Mouse (Mus musculus) kidney, adult 2 months (tissue): ENCODE measurements around the gene Tnni1. TPM values are rescaled to one million over a fixed set of nuclear protein-coding genes. Genes with fewer than 3 reads are reported as not detected.

Experiments used
- DNase-seq: peaks from one replicate; pipeline ENCODE4 v3.0.0; 2021
- H3K27ac ChIP-seq: fragments of 200-500 bp; 2 replicates; pipeline ENCODE4 v1.5.1; 2012; ENCODE audit warnings: low read depth, low read length, control low read depth, inconsistent platforms; ENCODE audit not compliant: insufficient read depth
- H3K27me3 ChIP-seq: fragments of 200-500 bp; replicated peaks from 2 replicates; pipeline ENCODE4 v1.6.1; 2012; ENCODE audit warnings: mild to moderate bottlenecking, moderate library complexity, low read length, inconsistent platforms; ENCODE audit not compliant: control insufficient read depth, insufficient read depth
- H3K36me3 ChIP-seq: fragments of 200-500 bp; 2 replicates; pipeline ENCODE4 v1.6.1; 2012; ENCODE audit warnings: mild to moderate bottlenecking, moderate library complexity, low read length, inconsistent platforms; ENCODE audit not compliant: control insufficient read depth, insufficient read depth
- H3K4me1 ChIP-seq: fragments of 200-500 bp; 2 replicates; pipeline ENCODE4 v1.6.1; 2011; ENCODE audit warnings: low read length; ENCODE audit not compliant: control insufficient read depth, insufficient read depth
- H3K4me3 ChIP-seq: fragments of 200-500 bp; 2 replicates; pipeline ENCODE4 v1.5.1; 2011; ENCODE audit warnings: mild to moderate bottlenecking, low read depth, low read length, control low read depth; ENCODE audit not compliant: insufficient read depth
- CTCF ChIP-seq: fragments of 200-500 bp; conservative IDR thresholded peaks from 2 replicates; pipeline ENCODE4 v1.5.1; 2011; ENCODE audit warnings: low read depth, mild to moderate bottlenecking, control low read depth, low read length, moderate library complexity, mixed read lengths; ENCODE audit not compliant: insufficient read depth, insufficient read length
- POLR2A ChIP-seq: fragments of 200-500 bp; IDR thresholded peaks from one replicate; pipeline ENCODE4 v1.6.1; 2011; ENCODE audit warnings: low read depth, low read length, control low read depth
- WGBS: fragments of 180-500 bp; shearing (Covaris S2); methylation state at CpG from one replicate; pipeline ENCODE4 v1.1.7; 2018; 5-methylcytosine and 5-hydroxymethylcytosine counted together
- polyA plus RNA-seq: library from polyadenylated mRNA; depleted of rRNA; stranded (reverse); fragments of >200 nt; gene quantifications from 2 replicates; pipeline ENCODE4 v1.2.3, GENCODE M21; 2012

The Tnni1 gene
- polyA plus RNA-seq, 1 experiment, result 5.8 TPM

DNA sequence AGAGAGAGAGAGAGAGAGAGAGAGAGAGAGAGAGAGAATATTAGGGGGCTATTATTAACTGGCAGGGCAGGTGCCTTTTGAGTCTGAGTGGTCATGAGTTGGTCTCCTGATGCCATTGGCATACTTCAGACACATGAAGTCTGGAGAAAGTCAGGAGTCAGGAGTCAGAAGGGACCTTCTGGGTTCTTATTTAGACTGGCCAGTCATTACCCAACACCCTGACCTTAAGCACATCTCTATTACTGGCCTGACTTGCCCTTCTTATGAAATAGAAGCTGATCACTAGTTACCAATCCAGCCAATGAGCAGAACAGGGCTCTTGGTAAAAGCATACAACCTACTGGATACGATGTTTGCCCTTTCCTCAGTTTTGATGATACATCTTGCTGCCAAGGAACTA, 2.2 kb upstream of the Tnni1 start:
- TF ChIP-seq CTCF (no peak), POLR2A (no peak)
- no peak for DNase-seq
- Histone ChIP-seq H3K27me3 (no peaks in the 10 kb centered on the region), H3K4me1 (no peaks in the 10 kb centered on the region), H3K36me3 (no peaks in the 10 kb centered on the region), H3K4me3 (no peak overlapping the region), H3K27ac (no peak overlapping the region)
- 100% methylated on average over 1 of the region's 1 CpGs for WGBS

DNA sequence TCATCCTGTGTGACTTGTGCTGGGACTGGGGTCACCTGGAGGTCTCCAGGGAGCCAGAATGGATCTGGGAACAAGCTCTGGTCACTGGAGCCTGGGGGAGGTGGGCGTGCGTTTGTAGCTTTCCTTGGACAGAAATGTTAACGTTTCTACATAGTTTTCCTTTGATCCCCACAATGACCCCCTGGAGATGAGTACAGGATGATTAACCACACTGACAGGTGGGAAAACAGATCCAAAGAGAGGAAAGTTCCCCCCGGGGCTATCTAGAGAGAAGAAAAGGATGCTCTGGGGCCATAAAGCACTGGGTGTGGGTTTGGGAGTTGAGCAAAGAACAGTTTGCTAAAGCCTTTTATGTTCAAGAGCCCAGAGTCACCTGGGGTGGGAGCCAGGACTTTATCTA, 1.4 kb downstream of the Tnni1 start:
- WGBS, result 53% methylated on average over 4 of the region's 4 CpGs
- Histone ChIP-seq H3K4me3 (no peak overlapping the region), H3K27ac (no peak overlapping the region), H3K36me3 (no peaks in the 10 kb centered on the region), H3K4me1 (no peaks in the 10 kb centered on the region), H3K27me3 (no peaks in the 10 kb centered on the region)
- DNase-seq, result no peak
- TF ChIP-seq POLR2A (no peak), CTCF (no peak)

DNA sequence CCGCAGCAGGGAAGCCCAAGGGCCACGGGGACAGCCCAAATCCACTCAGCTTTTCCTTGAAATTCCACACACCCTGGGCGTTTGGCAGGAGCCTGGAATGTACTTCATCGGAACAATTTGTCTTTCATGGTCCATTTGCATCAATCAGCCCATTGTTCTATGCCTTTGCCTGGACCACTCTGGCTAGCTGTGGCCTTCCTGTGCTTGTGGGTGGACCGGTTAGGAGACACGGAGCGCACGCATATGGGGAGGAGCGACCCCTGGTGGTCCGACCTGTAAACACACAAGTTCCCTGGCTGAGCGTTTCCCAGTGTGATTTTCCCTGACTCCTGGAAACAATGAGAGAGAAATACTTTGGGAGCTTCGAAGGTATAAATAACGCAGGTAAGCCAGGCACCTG, 2.0 kb downstream of the Tnni1 start:
- Histone ChIP-seq H3K4me1 (no peaks in the 10 kb centered on the region), H3K36me3 (no peaks in the 10 kb centered on the region), H3K27me3 (no peaks in the 10 kb centered on the region), H3K4me3 (no peak overlapping the region), H3K27ac (no peak overlapping the region)
- DNase-seq, result peak; percentile 72
- TF ChIP-seq CTCF (peak; percentile 96), POLR2A (no peak)
- WGBS, result 13% methylated on average over 13 of the region's 13 CpGs

DNA sequence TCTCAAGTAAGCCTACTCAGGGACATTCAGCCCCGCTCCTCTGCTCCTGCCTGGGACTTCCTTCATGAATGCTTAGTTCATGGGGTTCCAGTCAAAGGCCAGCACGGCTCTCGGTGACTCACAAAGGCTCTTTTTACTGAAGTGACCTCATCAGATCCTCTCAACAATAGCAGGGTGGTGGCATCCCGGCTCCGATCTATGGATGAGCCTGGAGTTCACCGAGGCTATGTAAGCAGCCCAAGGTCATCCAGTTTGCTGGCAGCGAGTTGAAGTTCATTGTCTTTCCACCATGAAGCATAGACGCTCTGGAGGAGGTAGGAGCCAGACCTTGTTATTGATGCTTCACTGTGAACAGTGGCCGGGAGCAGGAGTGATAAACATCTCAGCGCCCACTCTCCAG, 3.6 kb downstream of the Tnni1 start:
- no peak for DNase-seq
- no peak overlapping the region for H3K27ac ChIP-seq
- 69% methylated on average over 10 of the region's 10 CpGs for WGBS

DNA sequence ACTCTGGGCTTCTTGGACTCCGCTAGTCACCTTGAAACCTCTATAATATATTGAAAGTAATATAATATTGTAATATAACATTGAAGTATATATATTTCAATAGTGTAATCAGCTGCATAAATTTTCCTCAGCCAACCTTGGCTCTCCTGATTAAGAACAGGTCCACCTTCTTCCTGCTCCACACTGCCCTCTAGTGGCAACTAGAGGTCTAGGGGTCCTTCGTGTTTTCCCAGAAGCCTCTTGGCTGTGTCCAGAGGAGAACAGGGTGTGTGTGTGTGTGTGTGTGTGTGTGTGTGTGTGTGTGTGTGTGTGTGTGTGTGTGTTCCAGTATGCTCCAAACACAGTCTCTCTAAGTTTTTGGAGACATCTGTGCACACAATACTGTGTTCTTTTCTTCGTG, 8.6 kb downstream of the Tnni1 start:
- H3K27ac ChIP-seq, result no peak overlapping the region
- H3K27me3 ChIP-seq, result no peaks in the 10 kb centered on the region
- H3K4me3 ChIP-seq, result no peak overlapping the region
- H3K36me3 ChIP-seq, result no peaks in the 10 kb centered on the region
- peak; percentile 75 for DNase-seq
- 56% methylated on average over 3 of the region's 3 CpGs for WGBS
- TF ChIP-seq POLR2A (no peak), CTCF (peak; percentile 76)
- no peaks in the 10 kb centered on the region for H3K4me1 ChIP-seq

More for the DNA sequence above, 3.6 kb downstream of the Tnni1 start:
- H3K4me3 ChIP-seq, result no peak overlapping the region
- H3K27me3 ChIP-seq, result no peaks in the 10 kb centered on the region
- no peaks in the 10 kb centered on the region for H3K36me3 ChIP-seq
- no peaks in the 10 kb centered on the region for H3K4me1 ChIP-seq
- TF ChIP-seq POLR2A (no peak), CTCF (no peak)

DNA sequence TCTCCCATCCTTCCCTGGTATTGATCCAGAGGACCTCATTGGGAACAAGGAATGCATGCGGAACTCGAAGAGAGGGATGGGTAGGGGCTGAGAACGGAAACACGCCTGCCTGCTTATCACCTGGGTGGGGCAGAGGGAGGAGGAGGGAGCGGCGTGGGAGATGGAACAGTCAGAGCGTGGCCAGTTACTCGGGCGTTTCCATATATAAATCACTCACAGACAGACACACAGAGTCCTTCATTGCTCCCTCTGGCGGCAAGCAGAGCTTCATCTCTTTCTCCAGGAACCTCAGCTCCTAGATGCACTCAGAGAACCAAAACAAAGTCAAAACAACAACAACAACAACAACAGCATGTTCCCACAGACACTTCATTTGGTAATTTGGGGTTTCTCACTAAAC, 9.5 kb downstream of the Tnni1 start:
- Histone ChIP-seq H3K4me1 (no peaks in the 10 kb centered on the region), H3K4me3 (no peak overlapping the region), H3K36me3 (no peaks in the 10 kb centered on the region), H3K27ac (no peak overlapping the region), H3K27me3 (no peaks in the 10 kb centered on the region)
- TF ChIP-seq CTCF, result peak; percentile 33; the same call in 1 of the 2 replicates
- TF ChIP-seq POLR2A, result no peak
- whole genome bisulfite sequencing, result 9% methylated on average over 10 of the region's 10 CpGs
- DNase-seq, result peak; percentile 47

DNA sequence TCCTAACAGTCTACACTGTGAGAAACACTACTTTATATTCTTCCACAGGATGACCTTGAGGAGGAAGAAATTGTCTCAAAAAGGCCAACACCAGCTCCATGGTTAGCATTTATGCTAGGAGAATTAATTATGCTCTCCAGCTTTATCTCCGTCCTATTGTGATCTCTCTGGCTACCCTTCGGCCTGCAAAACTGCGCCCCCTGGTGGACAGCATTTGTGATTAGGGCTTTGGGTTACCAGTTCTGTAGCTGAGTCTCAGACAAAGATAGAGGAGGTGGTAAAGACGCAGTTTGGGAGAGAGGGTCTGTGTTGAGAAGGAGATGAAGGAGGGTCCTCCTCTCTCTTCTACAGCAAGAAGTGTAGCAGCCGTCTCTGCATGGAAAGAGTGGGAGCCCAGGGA, 10.6 kb downstream of the Tnni1 start:
- 13% methylated on average over 5 of the region's 5 CpGs for WGBS
- H3K36me3 ChIP-seq, result no peaks in the 10 kb centered on the region
- H3K27ac ChIP-seq, result no peak overlapping the region
- DNase-seq, result peak; percentile 71
- H3K4me1 ChIP-seq, result no peaks in the 10 kb centered on the region
- TF ChIP-seq CTCF (peak; percentile 86), POLR2A (no peak)
- H3K4me3 ChIP-seq, result no peak overlapping the region
- H3K27me3 ChIP-seq, result no peaks in the 10 kb centered on the region; the same call in 1 of the 2 replicates
